Mouse (Mus musculus) kidney, postnatal 36 days (tissue): Measurements from ENCODE around the gene Cdh13.

Experiments
- DNase-seq, 2 experiments: peaks; one replicate each; pipeline ENCODE4 v3.0.0; 2021 to 2022; ENCODE audit warnings: mixed read lengths in 2 of 2

Cdh13 gene

GRCm38 (mm10) chr8:118587981-118588380, 304.4 kb downstream of the Cdh13 start:
- DNase-seq, result no peak

GRCm38 (mm10) chr8:118596816-118597215, 313.3 kb downstream of the Cdh13 start:
- no peak for DNase-seq

- no peak for DNase-seq
These were observed 317.8 kb downstream of the Cdh13 start for GRCm38 (mm10) chr8:118601376-118601775.

- DNase-seq, result no peak
These were observed 318.5 kb downstream of the Cdh13 start for GRCm38 (mm10) chr8:118602074-118602473.

- DNase-seq, result no peak
These were observed 328.0 kb downstream of the Cdh13 start for GRCm38 (mm10) chr8:118611551-118611950.

- no peak for DNase-seq
These were observed 334.7 kb downstream of the Cdh13 start for GRCm38 (mm10) chr8:118618195-118618594.

- no peak for DNase-seq
These were observed 342.9 kb downstream of the Cdh13 start for GRCm38 (mm10) chr8:118626425-118626824.

GRCm38 (mm10) chr8:118627737-118628136, 344.2 kb downstream of the Cdh13 start:
- no peak for DNase-seq

GRCm38 (mm10) chr8:118628702-118629101, 345.2 kb downstream of the Cdh13 start:
- DNase-seq, result no peak

GRCm38 (mm10) chr8:118635296-118636060, 351.9 kb downstream of the Cdh13 start:
- DNase-seq, result no peak

- peak; percentile 1 to 2 for DNase-seq
These were observed 356.1 kb downstream of the Cdh13 start for GRCm38 (mm10) chr8:118639606-118640005.

GRCm38 (mm10) chr8:118641799-118642198, 358.3 kb downstream of the Cdh13 start:
- no peak for DNase-seq

GRCm38 (mm10) chr8:118648801-118649537, 365.4 kb downstream of the Cdh13 start:
- DNase-seq, result no peak

- no peak for DNase-seq
These were observed 366.4 kb downstream of the Cdh13 start for GRCm38 (mm10) chr8:118649981-118650380.

- no peak for DNase-seq
These were observed 378.7 kb downstream of the Cdh13 start for GRCm38 (mm10) chr8:118662001-118662829.

- DNase-seq, result no peak
These were observed 381.5 kb downstream of the Cdh13 start for GRCm38 (mm10) chr8:118665081-118665480.

- DNase-seq, result no peak
These were observed 384.2 kb downstream of the Cdh13 start for GRCm38 (mm10) chr8:118667736-118668135.

- DNase-seq, result no peak
These were observed 392.7 kb downstream of the Cdh13 start for GRCm38 (mm10) chr8:118676233-118676632.

- DNase-seq, result no peak
These were observed 395.8 kb downstream of the Cdh13 start for GRCm38 (mm10) chr8:118679347-118679746.

GRCm38 (mm10) chr8:118683386-118683785, 399.9 kb downstream of the Cdh13 start:
- DNase-seq, result no peak

GRCm38 (mm10) chr8:118685863-118686262, 402.3 kb downstream of the Cdh13 start:
- no peak for DNase-seq

GRCm38 (mm10) chr8:118689849-118690248, 406.3 kb downstream of the Cdh13 start:
- DNase-seq, result no peak

- DNase-seq, result peak in 1 of 2 experiments; percentile 20
These were observed 417.9 kb downstream of the Cdh13 start for GRCm38 (mm10) chr8:118701312-118701880.
